Mouse (Mus musculus) hindbrain, embryonic 10.5 days (tissue): ENCODE data around the gene Gm10134. TPM values are rescaled to one million over a fixed set of nuclear protein-coding genes. Genes with fewer than 3 reads are reported as not detected.

Experiments used
- DNase-seq: peaks from one replicate; pipeline ENCODE4 v3.0.0-alpha.2; 2017; ENCODE audit warnings: low spot score
- H3K27ac ChIP-seq: fragments of 300-500 bp; sonication (generic); 2 replicates; pipeline ENCODE4 v1.5.1; 2016; ENCODE audit warnings: mild to moderate bottlenecking, moderate library complexity
- H3K27me3 ChIP-seq: fragments of 300-500 bp; sonication (generic); 2 replicates; pipeline ENCODE4 v1.6.1; 2016; ENCODE audit warnings: mild to moderate bottlenecking; ENCODE audit not compliant: poor library complexity, insufficient read depth, severe bottlenecking
- H3K36me3 ChIP-seq: fragments of 300-500 bp; sonication (generic); 2 replicates; pipeline ENCODE4 v1.6.1; 2016; ENCODE audit warnings: mild to moderate bottlenecking, moderate library complexity
- H3K4me1 ChIP-seq: fragments of 300-500 bp; sonication (generic); replicated peaks from 2 replicates; pipeline ENCODE4 v1.6.1; 2016; ENCODE audit warnings: mild to moderate bottlenecking
- H3K4me3 ChIP-seq: fragments of 300-500 bp; sonication (generic); 2 replicates; pipeline ENCODE4 v1.5.1; 2016; ENCODE audit warnings: mild to moderate bottlenecking, moderate library complexity
- H3K9me3 ChIP-seq: fragments of 300-500 bp; sonication (generic); 2 replicates; pipeline ENCODE4 v1.6.1; 2016; ENCODE audit warnings: mild to moderate bottlenecking, moderate library complexity
- WGBS: fragments of 180-500 bp; shearing (Covaris S2); methylation state at CpG from one replicate; pipeline ENCODE4 v1.1.7; 2016; 5-methylcytosine and 5-hydroxymethylcytosine counted together
- polyA plus RNA-seq: library from polyadenylated mRNA; unstranded; fragments of >200 nt; fragmentation: Nextera tagmentation; extraction: Ambion mirVana; gene quantifications from 2 replicates; pipeline ENCODE4 v1.2.1, GENCODE M21; 2016

The Gm10134 gene
- polyA plus RNA-seq, 1 experiment from 2014 or later: not detected

DNA sequence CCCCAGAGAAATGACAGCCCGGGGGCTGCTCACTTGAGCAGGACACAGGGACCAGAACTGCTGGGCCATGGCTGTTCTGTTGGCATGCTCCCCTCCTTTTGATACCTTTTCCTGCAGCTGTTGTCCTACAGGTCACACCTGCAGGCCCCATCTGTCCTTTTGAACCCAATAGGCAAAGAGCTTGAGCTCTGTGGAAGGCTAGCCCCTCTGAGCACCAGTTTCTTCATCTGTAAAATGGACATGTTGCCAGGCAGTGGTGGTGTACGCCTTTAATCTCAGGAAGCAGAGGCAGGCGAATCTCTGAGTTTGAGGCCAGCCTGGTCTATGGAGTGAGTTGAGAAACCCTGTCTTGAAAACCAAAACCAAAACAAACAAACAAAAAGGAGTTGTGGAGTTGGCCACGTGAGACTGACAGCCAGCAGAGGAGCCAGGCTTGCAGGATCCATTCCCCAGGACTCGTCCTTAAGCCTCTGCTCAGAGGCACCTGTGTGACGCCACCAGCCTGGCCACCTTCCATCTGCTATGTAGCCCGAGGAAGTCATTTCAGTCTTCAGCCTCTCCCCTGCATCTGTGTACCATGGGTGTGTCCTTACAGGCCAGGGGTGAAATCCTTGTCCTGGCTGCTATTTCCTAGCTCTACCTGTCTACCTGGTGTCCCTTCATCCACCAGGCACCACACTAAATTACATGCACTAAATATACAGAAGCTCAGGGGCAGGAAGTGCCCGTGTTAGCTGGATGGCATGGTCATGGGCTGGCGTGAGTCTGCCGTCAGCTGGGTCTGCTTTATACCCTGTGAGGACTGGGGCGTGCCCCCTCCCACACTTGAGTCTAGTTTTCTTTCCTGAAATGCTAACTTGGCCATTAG, 31.1 kb downstream of the Gm10134 start:
- H3K9me3 ChIP-seq: no peaks in the 10 kb centered on the region
- H3K36me3 ChIP-seq: peaks cover 19% of the 10 kb centered on the region
- no peak overlapping the region for H3K4me3 ChIP-seq
- DNase-seq: no peak
- H3K4me1 ChIP-seq: peaks cover 96% of the 10 kb centered on the region
- 74% methylated on average over 11 of the region's 11 CpGs for WGBS
- 0 out of 2 replicates have a peak, but pooled peaks cover 6% of the 10 kb centered on the region for H3K27me3 ChIP-seq
- H3K27ac ChIP-seq: peak overlapping the region; percentile 89

DNA sequence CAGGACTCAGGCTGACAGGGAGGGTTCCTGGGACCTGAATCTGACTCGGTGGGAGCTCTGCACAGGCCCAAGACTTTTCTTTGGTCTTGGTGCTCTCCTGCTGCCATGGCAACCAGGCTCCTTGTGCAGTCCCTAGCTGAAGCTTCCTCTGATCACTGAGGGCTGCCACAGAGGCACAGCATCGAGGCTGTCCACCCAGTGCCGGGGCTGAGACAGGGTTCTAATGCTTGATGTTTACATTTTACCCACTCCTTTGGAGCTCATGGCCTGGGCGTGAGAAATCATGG, 31.7 kb downstream of the Gm10134 start:
- H3K27me3 ChIP-seq: 0 out of 2 replicates have a peak, but pooled peaks cover 6% of the 10 kb centered on the region
- peak overlapping the region; percentile 89 for H3K27ac ChIP-seq
- no peaks in the 10 kb centered on the region for H3K9me3 ChIP-seq
- H3K4me1 ChIP-seq: peaks cover 90% of the 10 kb centered on the region
- peaks cover 25% of the 10 kb centered on the region for H3K36me3 ChIP-seq
- no peak overlapping the region for H3K4me3 ChIP-seq
- 37% methylated on average over 4 of the region's 4 CpGs for WGBS
- DNase-seq: peak; percentile 27

- Histone ChIP-seq H3K36me3 (peaks cover 31% of the 10 kb centered on the region), H3K9me3 (no peaks in the 10 kb centered on the region), H3K4me1 (peaks cover 84% of the 10 kb centered on the region), H3K27ac (peak overlapping the region; percentile 89), H3K27me3 (0 out of 2 replicates have a peak, but pooled peaks cover 6% of the 10 kb centered on the region), H3K4me3 (0 out of 2 replicates have a peak overlapping the region, but pooled peaks have one; percentile 7)
- DNase-seq: no peak
- WGBS: 71% methylated on average over 8 of the region's 8 CpGs
Measured at GRCm38 (mm10) chr2:28537995-28538816, 32.3 kb downstream of the Gm10134 start.

- DNase-seq: peak; percentile 21
- Histone ChIP-seq H3K27ac (peak overlapping the region; percentile 89), H3K9me3 (no peaks in the 10 kb centered on the region), H3K36me3 (peaks cover 37% of the 10 kb centered on the region), H3K4me1 (peaks cover 78% of the 10 kb centered on the region), H3K4me3 (peak overlapping the region; percentile 7; the same call in 1 of the 2 replicates), H3K27me3 (0 out of 2 replicates have a peak, but pooled peaks cover 6% of the 10 kb centered on the region)
- WGBS: 35% methylated on average over 1 of the region's 1 CpGs
Measured at GRCm38 (mm10) chr2:28538817-28539128, 32.9 kb downstream of the Gm10134 start.

GRCm38 (mm10) chr2:28539206-28539605, 33.3 kb downstream of the Gm10134 start:
- H3K9me3 ChIP-seq: no peaks in the 10 kb centered on the region
- no peak overlapping the region for H3K4me3 ChIP-seq
- DNase-seq: peak; percentile 75
- H3K36me3 ChIP-seq: peaks cover 41% of the 10 kb centered on the region
- WGBS: 49% methylated on average over 7 of the region's 7 CpGs
- peaks cover 78% of the 10 kb centered on the region for H3K4me1 ChIP-seq
- peak overlapping the region; percentile 89 for H3K27ac ChIP-seq
- 0 out of 2 replicates have a peak, but pooled peaks cover 3% of the 10 kb centered on the region for H3K27me3 ChIP-seq

GRCm38 (mm10) chr2:28539949-28540348, 34.1 kb downstream of the Gm10134 start:
- DNase-seq: no peak
- Histone ChIP-seq H3K36me3 (peaks cover 49% of the 10 kb centered on the region), H3K4me3 (no peak overlapping the region), H3K9me3 (no peaks in the 10 kb centered on the region), H3K27me3 (no peaks in the 10 kb centered on the region), H3K27ac (peak overlapping the region; percentile 89), H3K4me1 (peaks cover 71% of the 10 kb centered on the region)
- WGBS: 76% methylated on average over 2 of the region's 2 CpGs

DNA sequence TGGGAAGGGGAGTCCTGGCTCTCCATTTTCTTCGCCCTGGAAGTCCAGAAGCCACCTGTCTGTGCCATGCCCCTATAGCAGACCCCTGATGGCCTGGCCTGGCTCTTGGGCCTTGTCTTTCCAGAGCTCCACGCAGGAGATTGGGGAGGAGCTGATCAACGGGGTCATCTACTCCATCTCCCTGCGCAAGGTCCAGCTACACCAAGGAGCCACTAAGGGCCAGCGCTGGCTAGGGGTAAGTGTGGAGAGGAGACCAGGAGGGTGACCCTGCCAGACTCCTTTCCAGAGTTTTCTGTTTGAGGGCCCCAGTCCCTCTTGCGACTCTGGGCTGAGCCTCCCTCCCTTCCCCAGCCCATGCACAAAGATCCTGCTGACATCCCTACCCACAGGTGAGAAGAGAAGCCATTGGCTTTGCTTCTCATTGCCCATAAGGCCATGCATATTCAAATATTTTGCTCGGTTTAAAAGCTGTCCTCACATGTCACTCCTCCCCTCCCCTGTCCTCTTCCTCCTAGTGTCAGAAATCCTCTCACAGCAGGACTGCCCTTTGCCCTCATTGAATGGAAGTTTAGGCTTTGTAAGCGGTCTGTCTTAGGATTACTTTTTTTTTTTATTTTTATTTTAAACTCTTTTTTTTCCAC, 34.8 kb downstream of the Gm10134 start:
- Histone ChIP-seq H3K9me3 (no peaks in the 10 kb centered on the region), H3K4me1 (peaks cover 63% of the 10 kb centered on the region), H3K27ac (peak overlapping the region; percentile 89), H3K36me3 (peaks cover 56% of the 10 kb centered on the region), H3K27me3 (no peaks in the 10 kb centered on the region), H3K4me3 (no peak overlapping the region)
- 80% methylated on average over 8 of the region's 8 CpGs for WGBS
- DNase-seq: no peak

- Histone ChIP-seq H3K4me1 (peaks cover 47% of the 10 kb centered on the region), H3K4me3 (no peak overlapping the region), H3K36me3 (peaks cover 80% of the 10 kb centered on the region), H3K9me3 (no peaks in the 10 kb centered on the region), H3K27me3 (no peaks in the 10 kb centered on the region), H3K27ac (peak overlapping the region; percentile 35; the same call in 1 of the 2 replicates)
- WGBS: 93% methylated on average over 8 of the region's 8 CpGs
- no peak for DNase-seq
Measured at GRCm38 (mm10) chr2:28543894-28544293, 38.0 kb downstream of the Gm10134 start.

- Histone ChIP-seq H3K27ac (no peak overlapping the region), H3K4me3 (no peak overlapping the region), H3K4me1 (peaks cover 27% of the 10 kb centered on the region), H3K9me3 (no peaks in the 10 kb centered on the region), H3K27me3 (no peaks in the 10 kb centered on the region), H3K36me3 (peaks cover 97% of the 10 kb centered on the region)
- DNase-seq: no peak
Measured at GRCm38 (mm10) chr2:28545976-28546375, 40.1 kb downstream of the Gm10134 start.

DNA sequence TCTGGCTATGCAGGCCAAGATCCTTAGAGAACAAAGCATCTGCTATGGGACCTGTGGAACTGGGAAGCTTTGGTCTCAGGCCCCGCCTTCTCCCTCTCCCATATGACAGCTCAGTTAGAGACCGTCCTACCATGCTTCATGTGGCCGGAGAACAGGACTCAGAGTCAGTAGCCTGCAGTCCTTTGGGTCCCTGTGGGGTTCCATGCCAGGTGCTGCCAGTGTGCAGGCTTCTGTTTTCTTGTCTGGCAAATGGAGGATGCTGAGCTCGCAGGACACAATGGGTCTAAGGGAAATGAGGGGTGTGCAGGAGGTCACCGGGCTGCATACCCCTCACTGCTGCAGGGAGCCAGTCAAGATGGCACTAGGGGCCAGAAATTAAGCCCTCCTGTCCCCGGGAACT, 40.7 kb downstream of the Gm10134 start:
- Histone ChIP-seq H3K4me3 (no peak overlapping the region), H3K27me3 (no peaks in the 10 kb centered on the region), H3K9me3 (no peaks in the 10 kb centered on the region), H3K27ac (peak overlapping the region; percentile 46), H3K36me3 (peaks cover 98% of the 10 kb centered on the region), H3K4me1 (peaks cover 25% of the 10 kb centered on the region)
- DNase-seq: no peak
- WGBS: 85% methylated on average over 6 of the region's 6 CpGs

GRCm38 (mm10) chr2:28547237-28548172, 41.6 kb downstream of the Gm10134 start:
- WGBS: 53% methylated on average over 11 of the region's 11 CpGs
- no peaks in the 10 kb centered on the region for H3K27me3 ChIP-seq
- H3K4me1 ChIP-seq: peaks cover 22% of the 10 kb centered on the region
- peak; percentile 84 for DNase-seq
- H3K4me3 ChIP-seq: no peak overlapping the region
- H3K9me3 ChIP-seq: no peaks in the 10 kb centered on the region
- H3K36me3 ChIP-seq: peaks cover 98% of the 10 kb centered on the region
- H3K27ac ChIP-seq: no peak overlapping the region

DNA sequence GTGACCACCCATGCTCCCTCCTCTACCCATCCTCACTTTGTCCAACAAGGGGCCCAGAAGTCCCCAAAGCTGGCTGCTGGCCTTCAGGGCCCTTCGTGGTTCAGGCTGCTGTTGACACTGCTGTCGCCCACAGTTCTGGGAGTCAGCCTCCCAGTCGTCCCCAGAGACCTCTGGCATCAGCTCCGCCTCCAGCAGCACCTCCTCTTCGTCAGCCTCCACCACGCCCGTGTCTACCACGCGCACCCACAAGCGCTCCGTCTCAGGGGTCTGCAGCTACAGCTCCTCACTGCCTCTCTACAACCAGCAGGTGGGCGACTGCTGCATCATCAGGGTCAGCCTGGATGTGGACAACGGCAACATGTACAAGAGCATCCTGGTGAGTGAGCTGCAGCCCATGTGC, 43.3 kb downstream of the Gm10134 start:
- Histone ChIP-seq H3K4me3 (no peak overlapping the region), H3K27me3 (no peaks in the 10 kb centered on the region), H3K27ac (no peak overlapping the region), H3K4me1 (peaks cover 18% of the 10 kb centered on the region), H3K36me3 (peaks cover 98% of the 10 kb centered on the region), H3K9me3 (no peaks in the 10 kb centered on the region)
- WGBS: 92% methylated on average over 13 of the region's 13 CpGs
- no peak for DNase-seq
